Mouse (Mus musculus) midbrain, embryonic 10.5 days (tissue): Measurements from ENCODE around the gene Syvn1. TPM values are rescaled to one million over a fixed set of nuclear protein-coding genes. Genes with fewer than 3 reads are reported as not detected.

ENCODE experiments used
- microRNA-seq: library from miRNA; unstranded; fragments of <30 nt; microRNA quantifications from one replicate; pipeline ENCODE4, GENCODE M21; 2017
- polyA plus RNA-seq: library from polyadenylated mRNA; unstranded; fragments of >200 nt; fragmentation: Nextera tagmentation; extraction: Ambion mirVana; gene quantifications from 2 replicates; pipeline ENCODE4 v1.2.1, GENCODE M21; 2016

The Syvn1 gene
- polyA plus RNA-seq, 1 experiment from 2014 or later = 35.8 TPM

Small RNA genes lying within 50 kb of the gene (microRNA-seq; reads per million reads assigned to microRNA genes)
- 4.2 reads per million, percentile 9 among the genes with 10 or more reads in this experiment for gene Mir6988

Other genes starting within 250 kb of the Syvn1 start
- 33.8 and 34.9 TPM in 2 replicates for gene Frmd8, start 171.3 kb upstream of the Syvn1 start, polyA plus RNA-seq
- 2.3 and 2.6 TPM in 2 replicates for gene Slc25a45, start 168.8 kb upstream of the Syvn1 start, polyA plus RNA-seq
- 9.5 and 10.8 TPM in 2 replicates for gene Tigd3, start 152.4 kb upstream of the Syvn1 start, polyA plus RNA-seq
- 242 and 245 TPM in 2 replicates for gene Dpf2, start 133.6 kb upstream of the Syvn1 start, polyA plus RNA-seq
- gene Cdc42ep2, start 121.8 kb upstream of the Syvn1 start, polyA plus RNA-seq = 1.8 and 2.2 TPM in 2 replicates
- 97.3 and 110 TPM in 2 replicates for gene Pola2, start 82.4 kb upstream of the Syvn1 start, polyA plus RNA-seq
- gene Slc22a20, start 60.4 kb upstream of the Syvn1 start, polyA plus RNA-seq = not detected in 2 replicates
- gene Capn1, start 30.7 kb upstream of the Syvn1 start, polyA plus RNA-seq = 4.1 and 4.3 TPM in 2 replicates
- 85.3 and 88.4 TPM in 2 replicates for gene Mrpl49, start 11.2 kb downstream of the Syvn1 start, polyA plus RNA-seq
- 711 and 835 TPM in 2 replicates for gene Fau, start 11.3 kb downstream of the Syvn1 start, polyA plus RNA-seq
- gene Znhit2, start 14.6 kb downstream of the Syvn1 start, polyA plus RNA-seq = 36.6 and 37.2 TPM in 2 replicates
- gene Tm7sf2, start 21.8 kb downstream of the Syvn1 start, polyA plus RNA-seq = 37.3 and 41.9 TPM in 2 replicates
- gene Vps51, start 30.7 kb downstream of the Syvn1 start, polyA plus RNA-seq = 68.0 and 77.3 TPM in 2 replicates
- not detected in 2 replicates for gene Tmem262, start 33.5 kb downstream of the Syvn1 start, polyA plus RNA-seq
- 2.4 and 3.1 TPM in 2 replicates for gene Gm28374, start 35.7 kb downstream of the Syvn1 start, polyA plus RNA-seq
- 76.1 and 85.2 TPM in 2 replicates for gene Zfpl1, start 38.4 kb downstream of the Syvn1 start, polyA plus RNA-seq
- gene Cdca5, start 38.4 kb downstream of the Syvn1 start, polyA plus RNA-seq = 70.2 and 75.4 TPM in 2 replicates
- 0.42 and 0.51 TPM in 2 replicates for gene AC131692.1, start 47.8 kb downstream of the Syvn1 start, polyA plus RNA-seq
- 0.72 and 0.99 TPM in 2 replicates for gene Naaladl1, start 59.2 kb downstream of the Syvn1 start, polyA plus RNA-seq
- 61.8 and 70.0 TPM in 2 replicates for gene Sac3d1, start 72.1 kb downstream of the Syvn1 start, polyA plus RNA-seq
- gene Snx15, start 81.7 kb downstream of the Syvn1 start, polyA plus RNA-seq = 24.0 and 28.9 TPM in 2 replicates
- gene Batf2, start 94.4 kb downstream of the Syvn1 start, polyA plus RNA-seq = not detected in 2 replicates
- 118 and 124 TPM in 2 replicates for gene Arl2, start 95.0 kb downstream of the Syvn1 start, polyA plus RNA-seq
- not detected in 2 replicates for gene Majin, start 137.8 kb downstream of the Syvn1 start, polyA plus RNA-seq
- gene Gpha2, start 179.8 kb downstream of the Syvn1 start, polyA plus RNA-seq = not detected in 2 replicates
- gene Ppp2r5b, start 189.3 kb downstream of the Syvn1 start, polyA plus RNA-seq = 31.7 and 42.8 TPM in 2 replicates
- 10.1 and 13.4 TPM in 2 replicates for gene Atg2a, start 195.1 kb downstream of the Syvn1 start, polyA plus RNA-seq
- 81.6 and 93.5 TPM in 2 replicates for gene Ehd1, start 230.1 kb downstream of the Syvn1 start, polyA plus RNA-seq